Mouse (Mus musculus) heart, embryonic 13.5 days (tissue): ENCODE data around the gene Plk3. TPM values are rescaled to one million over a fixed set of nuclear protein-coding genes. Genes with fewer than 3 reads are reported as not detected.

Experiments
- ATAC-seq: fragments of 200-750 bp; cut with Nextera tagmentation; 2 replicates; pipeline ENCODE4 v1.8.0; 2017; ENCODE audit warnings: moderate TSS enrichment; ENCODE audit not compliant: insufficient number of reproducible peaks, low FRiP score, low TSS enrichment; ENCODE audit errors: extremely low read depth
- H3K27ac ChIP-seq: fragments of 300-500 bp; sonication (generic); replicated peaks from 2 replicates; pipeline ENCODE4 v1.5.1; 2015; ENCODE audit warnings: moderate library complexity, mild to moderate bottlenecking, inconsistent platforms
- H3K27me3 ChIP-seq: fragments of 300-500 bp; sonication (generic); replicated peaks from 2 replicates; pipeline ENCODE4 v1.6.1; 2015; ENCODE audit warnings: mild to moderate bottlenecking, inconsistent platforms
- H3K36me3 ChIP-seq: fragments of 300-500 bp; sonication (generic); 2 replicates; pipeline ENCODE4 v1.6.1; 2015; ENCODE audit warnings: mild to moderate bottlenecking, inconsistent platforms
- H3K4me1 ChIP-seq: fragments of 300-500 bp; sonication (generic); 2 replicates; pipeline ENCODE4 v1.6.1; 2015; ENCODE audit warnings: inconsistent platforms
- H3K4me2 ChIP-seq: fragments of 300-500 bp; sonication (generic); 2 replicates; pipeline ENCODE4 v1.6.1; 2015; ENCODE audit warnings: inconsistent platforms, mild to moderate bottlenecking, moderate library complexity
- H3K4me3 ChIP-seq: fragments of 300-500 bp; sonication (generic); 2 replicates; pipeline ENCODE4 v1.5.1; 2015; ENCODE audit warnings: moderate library complexity, mild to moderate bottlenecking, inconsistent platforms
- H3K9ac ChIP-seq: fragments of 300-500 bp; sonication (generic); 2 replicates; pipeline ENCODE4 v1.6.1; 2015; ENCODE audit warnings: inconsistent platforms, mild to moderate bottlenecking, moderate library complexity
- H3K9me3 ChIP-seq: fragments of 300-500 bp; sonication (generic); 2 replicates; pipeline ENCODE4 v1.6.1; 2016; ENCODE audit warnings: inconsistent platforms
- WGBS: fragments of 180-500 bp; shearing (Covaris S2); methylation state at CpG from one replicate; pipeline ENCODE4 v1.1.7; 2015; ENCODE audit warnings: mixed read lengths; 5-methylcytosine and 5-hydroxymethylcytosine counted together
- polyA plus RNA-seq: library from polyadenylated mRNA; unstranded; fragments of >200 nt; fragmentation: Nextera tagmentation; extraction: Ambion mirVana; gene quantifications from 2 replicates; pipeline ENCODE4 v1.2.1, GENCODE M21; 2015

Gene Plk3
- polyA plus RNA-seq, 1 experiment from 2014 or later = 2.1 TPM

DNA sequence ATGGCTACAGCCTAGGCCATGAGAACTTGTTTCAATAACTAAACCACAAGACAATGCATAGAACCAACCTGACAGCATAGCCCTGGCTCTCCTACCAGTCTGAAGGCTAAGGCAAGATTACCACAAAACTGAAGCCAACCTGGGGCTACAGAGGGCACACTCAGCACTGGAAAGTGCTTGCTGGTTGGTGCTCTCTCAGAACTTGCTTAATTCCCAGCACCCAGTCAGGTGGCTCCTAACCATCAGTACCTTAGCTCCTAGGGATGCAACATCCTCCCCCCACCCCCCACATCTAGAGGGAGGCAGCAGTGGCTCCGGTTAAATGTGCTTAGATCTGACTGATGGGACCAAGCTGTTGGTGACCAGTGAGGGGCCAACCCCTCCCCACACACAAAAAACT, 17.7 kb upstream of the Plk3 start:
- WGBS = 70% methylated on average over 1 of the region's 1 CpGs
- H3K4me3 ChIP-seq = no peak overlapping the region
- H3K36me3 ChIP-seq = peaks cover 67% of the 10 kb centered on the region
- H3K4me1 ChIP-seq = peaks cover 29% of the 10 kb centered on the region
- no peaks in the 10 kb centered on the region for H3K27me3 ChIP-seq
- H3K9me3 ChIP-seq = no peaks in the 10 kb centered on the region
- no peak for ATAC-seq
- H3K9ac ChIP-seq = no peak overlapping the region
- no peak overlapping the region for H3K4me2 ChIP-seq
- H3K27ac ChIP-seq = no peak overlapping the region

- no peak overlapping the region for H3K27ac ChIP-seq
- H3K9me3 ChIP-seq = no peaks in the 10 kb centered on the region
- WGBS = 84% methylated on average over 6 of the region's 6 CpGs
- H3K27me3 ChIP-seq = no peaks in the 10 kb centered on the region
- peaks cover 29% of the 10 kb centered on the region for H3K4me1 ChIP-seq
- no peak overlapping the region for H3K4me3 ChIP-seq
- H3K4me2 ChIP-seq = no peak overlapping the region
- no peak for ATAC-seq
- H3K9ac ChIP-seq = no peak overlapping the region
- peaks cover 67% of the 10 kb centered on the region for H3K36me3 ChIP-seq
Measured at GRCm38 (mm10) chr4:117150212-117150733, 16.5 kb upstream of the Plk3 start.

GRCm38 (mm10) chr4:117149291-117150211, 15.8 kb upstream of the Plk3 start:
- Histone ChIP-seq H3K36me3 (peaks cover 63% of the 10 kb centered on the region), H3K9ac (no peak overlapping the region), H3K4me1 (peaks cover 24% of the 10 kb centered on the region), H3K27me3 (no peaks in the 10 kb centered on the region), H3K9me3 (no peaks in the 10 kb centered on the region), H3K4me2 (no peak overlapping the region), H3K27ac (no peak overlapping the region), H3K4me3 (no peak overlapping the region)
- no peak for ATAC-seq
- WGBS = 68% methylated on average over 6 of the region's 6 CpGs

GRCm38 (mm10) chr4:117148815-117149214, 15.1 kb upstream of the Plk3 start:
- no peak overlapping the region for H3K4me2 ChIP-seq
- 76% methylated on average over 24 of the region's 24 CpGs for WGBS
- no peak for ATAC-seq
- H3K27me3 ChIP-seq = no peaks in the 10 kb centered on the region
- no peak overlapping the region for H3K4me3 ChIP-seq
- peaks cover 56% of the 10 kb centered on the region for H3K36me3 ChIP-seq
- no peak overlapping the region for H3K27ac ChIP-seq
- peaks cover 17% of the 10 kb centered on the region for H3K4me1 ChIP-seq
- no peak overlapping the region for H3K9ac ChIP-seq
- H3K9me3 ChIP-seq = no peaks in the 10 kb centered on the region

DNA sequence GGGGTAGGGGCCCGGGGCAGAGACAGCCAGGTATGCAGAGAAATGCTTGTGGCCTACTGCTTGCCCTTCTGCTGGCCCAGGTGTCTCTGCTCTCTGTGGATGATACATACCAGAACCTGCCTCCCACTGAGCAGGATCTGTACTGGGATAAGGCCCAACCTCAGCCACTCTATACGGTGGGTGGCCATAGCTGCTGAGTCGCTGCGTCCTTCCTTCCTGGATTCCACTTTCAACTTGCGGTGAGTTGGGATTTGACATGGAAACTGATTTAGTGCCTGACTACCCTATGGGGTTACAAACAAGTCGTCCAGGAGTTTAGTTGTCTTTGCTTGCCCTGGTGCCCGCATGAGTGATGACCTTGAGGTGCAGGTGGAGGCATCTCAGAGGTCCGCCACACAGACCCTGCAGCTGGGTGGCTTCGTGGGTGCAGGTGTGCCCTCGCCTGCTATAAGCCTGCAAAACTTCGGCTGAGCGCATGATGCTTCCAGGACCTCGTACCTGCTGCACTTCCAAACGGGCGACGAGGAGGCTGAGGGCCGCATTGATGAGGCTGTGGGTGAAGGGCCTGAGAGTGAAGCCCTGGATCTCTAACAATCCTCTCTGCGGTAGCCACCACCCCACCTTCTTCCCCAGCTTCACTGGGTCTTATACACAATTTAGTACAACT, 14.4 kb upstream of the Plk3 start:
- Histone ChIP-seq H3K9ac (no peak overlapping the region), H3K4me3 (no peak overlapping the region), H3K27ac (no peak overlapping the region), H3K4me1 (peaks cover 11% of the 10 kb centered on the region), H3K36me3 (peaks cover 49% of the 10 kb centered on the region), H3K27me3 (no peaks in the 10 kb centered on the region), H3K4me2 (no peak overlapping the region), H3K9me3 (no peaks in the 10 kb centered on the region)
- ATAC-seq = no peak
- WGBS = 81% methylated on average over 18 of the region's 18 CpGs

DNA sequence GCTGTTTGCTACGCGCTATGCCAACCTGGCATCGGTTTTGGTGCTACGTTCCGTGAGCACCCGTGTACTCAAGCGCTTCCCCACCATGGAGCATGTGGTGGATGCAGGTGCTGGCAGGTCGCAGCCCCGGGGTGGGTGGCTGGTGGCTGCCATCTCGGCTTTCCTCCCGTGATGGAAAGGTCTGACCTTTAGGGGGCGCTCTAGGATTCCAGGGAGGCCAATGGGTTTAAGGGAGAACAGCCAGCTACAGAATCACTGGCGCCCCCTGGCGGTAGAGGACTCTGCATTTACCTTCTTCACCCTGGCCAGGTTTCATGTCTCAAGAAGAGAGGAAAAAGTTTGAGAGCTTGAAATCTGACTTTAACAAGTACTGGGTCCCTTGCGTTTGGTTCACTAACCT, 12.4 kb upstream of the Plk3 start:
- ATAC-seq = no peak
- H3K4me2 ChIP-seq = no peak overlapping the region
- no peaks in the 10 kb centered on the region for H3K9me3 ChIP-seq
- H3K27me3 ChIP-seq = peaks cover 2% of the 10 kb centered on the region; the same call in 1 of the 2 replicates
- no peaks in the 10 kb centered on the region for H3K4me1 ChIP-seq
- H3K36me3 ChIP-seq = peaks cover 30% of the 10 kb centered on the region
- no peak overlapping the region for H3K27ac ChIP-seq
- H3K4me3 ChIP-seq = no peak overlapping the region
- no peak overlapping the region for H3K9ac ChIP-seq
- WGBS = 31% methylated on average over 15 of the region's 15 CpGs

- Histone ChIP-seq H3K4me2 (no peak overlapping the region), H3K4me1 (no peaks in the 10 kb centered on the region), H3K27me3 (peaks cover 5% of the 10 kb centered on the region; the same call in 1 of the 2 replicates), H3K4me3 (no peak overlapping the region), H3K36me3 (peaks cover 21% of the 10 kb centered on the region), H3K9ac (no peak overlapping the region), H3K9me3 (no peaks in the 10 kb centered on the region), H3K27ac (no peak overlapping the region)
- ATAC-seq = no peak
- WGBS = 89% methylated on average over 13 of the region's 13 CpGs
Measured at GRCm38 (mm10) chr4:117145248-117145647, 11.5 kb upstream of the Plk3 start.

DNA sequence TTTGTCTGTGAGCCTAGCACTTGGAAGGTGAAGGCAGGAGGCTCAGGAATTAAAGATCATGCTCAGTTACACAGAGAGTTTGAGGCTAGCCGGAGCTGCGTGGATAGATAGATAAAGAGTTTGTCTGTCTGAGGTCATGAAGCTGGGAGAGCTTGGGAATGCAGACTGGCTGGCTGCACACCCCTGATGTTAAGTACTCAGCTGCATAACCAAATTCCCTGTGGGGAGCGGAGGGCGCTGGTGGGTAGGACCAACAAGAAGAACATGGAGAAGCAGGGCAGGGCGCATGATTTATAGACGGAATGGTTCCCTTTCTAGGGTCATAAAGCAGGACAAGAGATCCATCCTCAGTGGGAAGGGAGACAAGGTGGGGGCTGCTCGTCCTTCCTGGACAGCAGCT, 9.3 kb upstream of the Plk3 start:
- no peak for ATAC-seq

DNA sequence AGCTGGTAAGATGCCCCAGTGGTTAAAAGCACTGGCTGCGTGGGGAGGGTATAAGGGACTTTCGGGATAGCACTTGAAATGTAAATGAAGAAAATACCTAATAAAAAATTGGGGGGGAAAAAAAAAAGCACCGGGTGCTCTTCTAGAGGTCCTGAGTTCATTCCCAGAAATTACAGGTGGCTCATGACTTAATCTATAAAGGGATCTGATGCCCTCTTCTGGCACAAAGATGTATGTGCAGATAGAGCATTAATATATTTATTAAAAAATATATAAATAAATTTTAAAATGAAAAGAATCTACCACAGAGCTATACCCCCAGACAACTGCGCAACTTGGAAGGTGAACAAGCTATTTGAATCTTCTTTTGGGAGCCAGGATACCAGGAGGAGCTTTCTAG, 6.8 kb upstream of the Plk3 start:
- no peak overlapping the region for H3K4me3 ChIP-seq
- no peaks in the 10 kb centered on the region for H3K36me3 ChIP-seq
- H3K9ac ChIP-seq = no peak overlapping the region
- H3K4me2 ChIP-seq = no peak overlapping the region
- peaks cover 5% of the 10 kb centered on the region; the same call in 1 of the 2 replicates for H3K27me3 ChIP-seq
- no peak overlapping the region for H3K27ac ChIP-seq
- 36% methylated on average over 4 of the region's 4 CpGs for WGBS
- no peak for ATAC-seq
- H3K9me3 ChIP-seq = no peaks in the 10 kb centered on the region
- no peaks in the 10 kb centered on the region for H3K4me1 ChIP-seq

More for the DNA sequence above, 9.3 kb upstream of the Plk3 start:
- WGBS = 30% methylated on average over 7 of the region's 7 CpGs
- no peak overlapping the region for H3K4me3 ChIP-seq
- no peaks in the 10 kb centered on the region for H3K9me3 ChIP-seq
- H3K9ac ChIP-seq = no peak overlapping the region
- H3K4me2 ChIP-seq = no peak overlapping the region
- H3K27me3 ChIP-seq = peaks cover 5% of the 10 kb centered on the region; the same call in 1 of the 2 replicates
- no peak overlapping the region for H3K27ac ChIP-seq
- no peaks in the 10 kb centered on the region for H3K4me1 ChIP-seq
- no peaks in the 10 kb centered on the region for H3K36me3 ChIP-seq

DNA sequence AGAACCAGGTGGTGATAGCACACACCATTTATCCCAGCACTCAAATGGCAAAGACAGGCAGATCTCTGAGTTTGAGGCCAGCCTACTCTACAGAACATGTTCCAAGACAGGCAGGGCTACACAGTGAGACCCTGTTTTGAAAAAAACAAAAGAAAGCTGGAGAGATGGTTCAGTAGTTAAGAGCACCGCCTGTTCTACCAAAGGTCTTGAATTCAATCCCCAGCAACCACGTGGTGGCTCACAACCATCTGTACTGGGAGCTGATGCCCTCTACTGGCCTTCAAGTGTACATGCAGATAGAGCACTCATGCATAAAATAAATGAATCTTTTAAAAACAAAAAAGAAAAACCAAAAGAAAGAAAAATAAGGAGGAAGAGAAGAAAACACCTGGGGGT, 5.5 kb upstream of the Plk3 start:
- H3K4me1 ChIP-seq = peaks cover 5% of the 10 kb centered on the region
- 8% methylated on average over 2 of the region's 2 CpGs for WGBS
- H3K9me3 ChIP-seq = no peaks in the 10 kb centered on the region
- H3K36me3 ChIP-seq = no peaks in the 10 kb centered on the region
- no peak overlapping the region for H3K27ac ChIP-seq
- H3K4me2 ChIP-seq = no peak overlapping the region
- no peak overlapping the region for H3K9ac ChIP-seq
- no peak overlapping the region for H3K4me3 ChIP-seq
- peaks cover 5% of the 10 kb centered on the region; the same call in 1 of the 2 replicates for H3K27me3 ChIP-seq
- no peak for ATAC-seq

- 65% methylated on average over 16 of the region's 17 CpGs for WGBS
- no peak for ATAC-seq
- H3K36me3 ChIP-seq = no peaks in the 10 kb centered on the region
- no peaks in the 10 kb centered on the region for H3K9me3 ChIP-seq
- peaks cover 5% of the 10 kb centered on the region; the same call in 1 of the 2 replicates for H3K27me3 ChIP-seq
- no peak overlapping the region for H3K4me2 ChIP-seq
- H3K4me3 ChIP-seq = no peak overlapping the region
- H3K4me1 ChIP-seq = peaks cover 7% of the 10 kb centered on the region
- no peak overlapping the region for H3K27ac ChIP-seq
- no peak overlapping the region for H3K9ac ChIP-seq
Measured at GRCm38 (mm10) chr4:117138295-117139216, 4.8 kb upstream of the Plk3 start.
